Mouse (Mus musculus) urinary bladder, adult 2 months (tissue): ENCODE measurements around the gene Enox1. TPM values are rescaled to one million over a fixed set of nuclear protein-coding genes. Genes with fewer than 3 reads are reported as not detected.

Experiments used
- DNase-seq: peaks from one replicate; pipeline ENCODE4 v3.0.0; 2022; ENCODE audit warnings: low spot score
- polyA plus RNA-seq: library from polyadenylated mRNA; depleted of rRNA; stranded (reverse); fragments of >200 nt; gene quantifications from 2 replicates; pipeline ENCODE4 v1.2.3, GENCODE M21; 2012; rRNA removed

Gene Enox1
- polyA plus RNA-seq, 1 experiment: 1.6 TPM

- no peak for DNase-seq
Observed at GRCm38 (mm10) chr14:77682888-77683555, 526.5 kb downstream of the Enox1 start.

- DNase-seq: no peak
Observed at GRCm38 (mm10) chr14:77689816-77690215, 533.3 kb downstream of the Enox1 start.

DNA sequence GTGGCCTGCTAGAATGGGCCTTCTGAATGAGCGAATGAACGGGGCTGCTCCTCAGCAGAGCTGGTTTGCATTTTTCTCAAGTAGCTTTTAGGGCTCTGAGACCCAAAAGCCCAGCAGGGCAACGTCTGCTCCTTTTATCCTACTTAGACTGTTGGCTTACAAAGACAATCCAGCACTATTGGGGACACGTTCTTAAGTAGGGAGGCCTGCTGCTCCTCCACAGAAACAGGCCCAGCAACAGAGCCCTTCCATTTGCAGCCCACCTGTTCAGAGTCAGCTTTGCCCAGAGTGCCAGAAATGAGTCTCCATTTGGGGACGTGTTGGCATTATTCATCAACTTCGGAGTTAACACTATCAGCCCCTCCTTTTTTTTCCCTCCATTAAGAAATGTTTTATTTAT lies 548.4 kb downstream of the Enox1 start:
- DNase-seq: no peak

- no peak for DNase-seq
Observed at GRCm38 (mm10) chr14:77706511-77707246, 550.1 kb downstream of the Enox1 start.

DNA sequence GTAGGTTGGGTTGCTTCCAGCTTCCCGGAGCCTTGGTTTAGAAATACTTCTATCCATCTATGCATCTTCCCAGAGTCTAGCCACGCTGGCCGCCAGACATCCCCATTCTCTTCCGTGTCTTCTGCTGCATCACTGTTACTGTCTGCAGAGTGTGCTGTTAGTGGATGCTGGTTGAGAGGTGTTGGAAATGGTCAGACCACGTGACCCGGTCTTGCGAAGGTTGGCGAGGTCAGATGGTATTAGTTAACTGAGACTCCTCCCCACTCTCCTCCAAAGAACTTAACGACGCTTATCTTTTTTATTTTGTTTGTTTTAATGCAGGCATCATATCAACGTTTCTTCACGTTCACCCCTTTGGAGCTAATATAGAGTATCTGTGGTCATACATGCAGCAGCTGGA lies 550.7 kb downstream of the Enox1 start:
- DNase-seq: no peak

GRCm38 (mm10) chr14:77708354-77709150 lies 552.0 kb downstream of the Enox1 start:
- no peak for DNase-seq

- no peak for DNase-seq
Observed at GRCm38 (mm10) chr14:77714931-77715535, 558.5 kb downstream of the Enox1 start.

GRCm38 (mm10) chr14:77716981-77717380 lies 560.4 kb downstream of the Enox1 start:
- DNase-seq: no peak

- no peak for DNase-seq
Observed at GRCm38 (mm10) chr14:77718814-77719213, 562.3 kb downstream of the Enox1 start.

- no peak for DNase-seq
Observed at GRCm38 (mm10) chr14:77738056-77738455, 581.5 kb downstream of the Enox1 start.

DNA sequence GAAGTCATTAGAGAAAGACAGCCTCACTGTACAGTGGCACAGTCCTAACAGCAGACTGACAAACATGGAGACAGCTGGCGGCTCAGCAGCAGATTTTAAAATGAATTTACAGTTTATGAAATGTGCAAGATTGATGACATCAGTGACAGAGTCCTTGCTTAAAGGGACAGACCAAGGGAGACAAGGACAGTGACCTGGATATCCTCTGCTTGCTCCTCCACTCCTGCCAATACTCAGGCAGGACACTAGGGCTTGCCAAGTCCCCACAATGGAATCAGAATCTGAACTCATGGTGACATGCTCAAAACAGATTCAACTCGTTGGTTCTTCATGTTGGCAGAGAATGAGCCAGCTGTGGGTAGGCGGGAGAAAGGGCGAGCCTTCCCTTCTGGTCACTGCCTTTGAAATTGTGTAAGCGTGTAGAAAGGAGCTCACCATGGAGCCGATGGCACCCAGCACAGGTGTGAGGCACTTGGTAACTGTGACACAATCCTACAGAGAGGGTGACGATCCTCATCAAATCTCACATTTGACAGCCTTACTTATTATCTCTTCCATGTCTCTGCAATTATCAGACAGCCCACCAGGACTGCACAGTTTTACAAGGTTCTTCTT lies 582.3 kb downstream of the Enox1 start:
- no peak for DNase-seq

- no peak for DNase-seq
Observed at GRCm38 (mm10) chr14:77739376-77739775, 582.8 kb downstream of the Enox1 start.

DNA sequence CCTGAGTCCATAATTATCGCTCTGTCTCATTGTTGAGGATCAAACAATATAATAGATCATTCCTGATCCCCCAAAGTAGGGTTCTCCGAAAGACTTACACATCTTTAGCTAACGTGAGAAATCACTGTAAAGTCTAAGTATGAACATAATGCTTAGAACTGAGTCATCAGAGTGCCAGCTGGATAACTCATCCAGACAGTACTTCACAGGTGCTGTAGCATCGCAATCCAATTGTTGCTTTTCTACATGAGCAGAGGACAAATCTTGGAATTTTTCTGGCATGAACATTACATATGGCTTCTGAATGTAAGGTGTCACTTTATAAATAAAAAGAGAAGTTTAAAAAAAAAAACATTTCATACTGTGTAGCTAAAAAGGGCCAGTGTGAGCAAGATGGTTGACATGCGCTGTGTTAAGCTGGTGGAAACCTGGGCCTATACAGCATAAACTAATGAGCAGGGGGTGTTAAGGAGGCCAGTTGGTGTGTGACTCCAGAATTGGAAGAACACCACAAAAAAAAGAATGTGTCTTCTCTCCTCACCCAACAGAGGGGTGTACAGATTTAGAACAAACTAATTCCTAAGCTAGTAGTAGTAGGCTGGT lies 588.2 kb downstream of the Enox1 start:
- DNase-seq: no peak

DNA sequence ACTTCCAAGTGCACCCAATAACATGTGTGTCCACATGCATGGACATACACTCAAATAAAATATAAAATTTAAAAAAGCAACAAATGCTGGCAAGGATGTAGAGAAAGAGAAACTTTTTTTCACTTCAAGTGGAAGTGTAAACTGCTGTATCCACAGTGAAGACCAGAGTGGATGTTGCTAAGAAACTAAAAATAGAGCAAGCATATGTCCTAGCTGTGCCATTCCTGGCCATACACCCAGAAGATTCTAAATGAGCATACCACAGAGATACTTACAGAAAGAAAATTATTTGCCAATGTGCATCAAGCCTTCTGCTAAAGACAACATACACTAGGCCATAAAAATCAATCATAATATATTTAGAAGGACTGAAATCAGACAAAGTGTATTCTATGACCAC lies 592.4 kb downstream of the Enox1 start:
- DNase-seq: no peak

Other genes with a start within 250 kb of the Enox1 start
- 9.1 and 9.7 TPM in 2 replicates for gene Ccdc122, start 120.0 kb upstream of the Enox1 start, polyA plus RNA-seq
- gene Lacc1, start 119.9 kb upstream of the Enox1 start, polyA plus RNA-seq: 16.4 and 21.0 TPM in 2 replicates